Mouse (Mus musculus): Measurements from ENCODE around the gene Rpl10a.

Rpl10a gene

DNA sequence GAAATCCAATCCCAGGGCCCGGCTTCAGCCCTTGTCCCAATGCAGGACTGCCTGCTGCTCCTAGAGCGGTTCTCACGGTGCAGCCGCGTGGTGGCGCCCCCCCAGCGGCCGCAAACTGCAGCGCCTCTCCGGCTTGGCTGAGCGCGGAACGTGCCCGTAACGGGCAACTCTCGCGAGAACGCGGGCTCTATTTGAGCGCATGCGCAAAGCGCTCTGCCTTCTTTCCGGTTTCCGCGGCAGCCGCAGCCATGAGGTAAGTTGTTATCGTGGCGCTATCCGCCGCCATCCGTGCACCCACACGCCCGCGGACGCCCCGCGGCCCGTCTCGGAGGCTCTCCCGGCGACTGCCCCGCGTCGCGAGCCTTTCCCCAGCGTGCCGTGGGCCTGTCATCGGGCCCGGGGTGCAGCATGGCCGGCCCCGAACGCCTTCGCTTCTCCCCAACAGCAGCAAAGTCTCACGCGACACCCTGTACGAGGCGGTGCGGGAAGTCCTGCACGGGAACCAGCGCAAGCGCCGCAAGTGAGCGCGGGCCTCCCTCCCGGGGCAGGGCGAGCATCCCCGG, at the start of gene Rpl10a:
Rpl10a (plus strand) TSS at position 106 of the 563 bp plus-strand sequence.
- in situ Hi-C loops (cut with MboI): no loop called here

- in situ Hi-C loops (cut with MboI): no loop called here
Measured at GRCm38 (mm10) chr17:28279236-28279635, 49.0 kb upstream of the Rpl10a start.

GRCm38 (mm10) chr17:28279780-28280422, 48.4 kb upstream of the Rpl10a start:
- in situ Hi-C loops (cut with MboI): no loop called here

- in situ Hi-C loops (cut with MboI): no loop called here
Measured at GRCm38 (mm10) chr17:28280423-28280800, 47.9 kb upstream of the Rpl10a start.

- in situ Hi-C loops (cut with MboI): no loop called here
Measured at GRCm38 (mm10) chr17:28280831-28281377, 47.4 kb upstream of the Rpl10a start.

- in situ Hi-C loops (cut with MboI): no loop called here
Measured at GRCm38 (mm10) chr17:28281866-28282441, 46.3 kb upstream of the Rpl10a start.

DNA sequence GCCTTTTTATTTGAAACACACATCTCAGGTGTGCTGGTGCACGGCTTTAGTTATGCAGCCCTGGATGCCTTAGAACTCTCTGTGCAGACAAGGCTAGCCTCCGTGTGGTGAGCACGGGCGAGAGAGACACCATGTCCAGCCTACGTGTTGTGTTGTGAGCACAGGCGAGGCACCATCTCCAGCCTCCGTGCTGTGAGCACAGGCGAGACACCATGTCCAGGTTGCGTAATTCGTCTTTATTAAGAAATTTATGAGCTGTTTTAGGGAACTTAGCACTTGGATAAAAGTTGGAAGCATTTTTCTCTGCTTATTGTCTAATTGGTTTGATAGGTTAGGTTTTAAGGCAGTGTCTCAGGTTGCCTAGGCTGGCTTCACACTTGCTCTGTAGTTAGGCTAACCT, 45.1 kb upstream of the Rpl10a start:
- in situ Hi-C loops (cut with MboI): no loop called here

- in situ Hi-C loops (cut with MboI): no loop called here
Measured at GRCm38 (mm10) chr17:28286133-28286532, 42.1 kb upstream of the Rpl10a start.

- in situ Hi-C loops (cut with MboI): no loop called here
Measured at GRCm38 (mm10) chr17:28286964-28287363, 41.3 kb upstream of the Rpl10a start.

GRCm38 (mm10) chr17:28287578-28287977, 40.7 kb upstream of the Rpl10a start:
- in situ Hi-C loops (cut with MboI): no loop called here

GRCm38 (mm10) chr17:28287980-28288379, 40.3 kb upstream of the Rpl10a start:
- in situ Hi-C loops (cut with MboI): no loop called here

- in situ Hi-C loops (cut with MboI): no loop called here
Measured at GRCm38 (mm10) chr17:28290262-28290661, 38.0 kb upstream of the Rpl10a start.

DNA sequence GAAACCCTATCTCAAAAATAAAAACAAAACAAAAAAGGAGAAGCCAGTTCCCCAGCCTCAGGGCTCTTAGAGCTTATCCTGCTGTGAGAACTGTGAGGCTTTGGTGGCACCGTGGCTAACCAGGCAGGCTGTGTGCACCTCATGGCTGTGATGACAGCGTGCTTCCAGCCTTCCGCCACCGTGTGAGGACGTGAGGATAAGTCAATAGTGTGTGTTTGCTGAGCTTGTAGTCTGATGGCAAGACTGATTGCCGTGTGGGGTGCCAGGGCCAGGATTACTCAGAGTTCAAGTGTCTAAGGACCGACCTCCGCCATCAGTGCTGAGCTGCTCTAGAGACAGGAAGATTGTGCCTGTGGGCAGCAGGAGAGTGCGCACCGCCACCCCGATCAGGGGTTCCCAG, 37.6 kb upstream of the Rpl10a start:
- in situ Hi-C loops (cut with MboI): no loop called here

GRCm38 (mm10) chr17:28291346-28291745, 36.9 kb upstream of the Rpl10a start:
- in situ Hi-C loops (cut with MboI): no loop called here

- in situ Hi-C loops (cut with MboI): no loop called here
Measured at GRCm38 (mm10) chr17:28293716-28294115, 34.6 kb upstream of the Rpl10a start.

GRCm38 (mm10) chr17:28294449-28295333, 33.6 kb upstream of the Rpl10a start:
- in situ Hi-C loops (cut with MboI): no loop called here

- in situ Hi-C loops (cut with MboI): no loop called here
Measured at GRCm38 (mm10) chr17:28298888-28299287, 29.4 kb upstream of the Rpl10a start.

DNA sequence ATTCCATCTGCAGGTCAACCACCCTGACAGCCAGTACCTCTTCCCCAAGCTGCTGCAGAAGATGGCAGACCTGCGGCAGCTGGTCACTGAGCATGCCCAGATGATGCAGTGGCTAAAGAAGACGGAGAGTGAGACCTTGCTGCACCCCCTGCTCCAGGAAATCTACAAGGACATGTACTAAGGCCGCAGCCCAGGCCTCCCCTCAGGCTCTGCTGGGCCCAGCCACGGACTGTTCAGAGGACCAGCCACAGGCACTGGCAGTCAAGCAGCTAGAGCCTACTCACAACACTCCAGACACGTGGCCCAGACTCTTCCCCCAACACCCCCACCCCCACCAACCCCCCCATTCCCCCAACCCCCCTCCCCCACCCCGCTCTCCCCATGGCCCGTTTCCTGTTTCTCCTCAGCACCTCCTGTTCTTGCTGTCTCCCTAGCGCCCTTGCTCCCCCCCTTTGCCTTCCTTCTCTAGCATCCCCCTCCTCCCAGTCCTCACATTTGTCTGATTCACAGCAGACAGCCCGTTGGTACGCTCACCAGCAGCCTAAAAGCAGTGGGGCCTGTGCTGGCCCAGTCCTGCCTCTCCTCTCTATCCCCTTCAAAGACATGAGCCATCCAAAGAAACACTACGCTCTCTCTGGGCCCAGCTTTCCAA, 28.5 kb upstream of the Rpl10a start:
- in situ Hi-C loops (cut with MboI): no loop called here

DNA sequence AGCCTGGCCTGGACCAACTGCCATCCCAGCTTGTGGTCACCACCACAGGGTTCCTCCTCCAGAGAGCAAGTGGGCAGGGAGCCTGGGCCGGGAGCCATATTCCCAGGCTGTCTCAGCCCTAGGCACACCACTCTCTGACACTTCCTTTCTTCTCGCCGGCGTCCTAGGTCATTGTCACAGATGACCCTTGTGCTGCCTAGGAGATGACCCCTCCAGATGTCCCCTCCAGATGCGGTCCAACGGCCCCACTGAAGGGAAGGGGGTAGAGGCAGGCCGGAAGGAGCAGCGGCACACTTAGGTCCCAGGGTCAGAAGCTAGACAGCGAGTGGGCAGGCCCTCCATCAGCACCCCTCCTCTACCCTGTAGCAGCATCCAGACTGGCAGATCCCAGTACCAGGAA, 27.9 kb upstream of the Rpl10a start:
- in situ Hi-C loops (cut with MboI): no loop called here

- in situ Hi-C loops (cut with MboI): no loop called here
Measured at GRCm38 (mm10) chr17:28300850-28301249, 27.4 kb upstream of the Rpl10a start.

DNA sequence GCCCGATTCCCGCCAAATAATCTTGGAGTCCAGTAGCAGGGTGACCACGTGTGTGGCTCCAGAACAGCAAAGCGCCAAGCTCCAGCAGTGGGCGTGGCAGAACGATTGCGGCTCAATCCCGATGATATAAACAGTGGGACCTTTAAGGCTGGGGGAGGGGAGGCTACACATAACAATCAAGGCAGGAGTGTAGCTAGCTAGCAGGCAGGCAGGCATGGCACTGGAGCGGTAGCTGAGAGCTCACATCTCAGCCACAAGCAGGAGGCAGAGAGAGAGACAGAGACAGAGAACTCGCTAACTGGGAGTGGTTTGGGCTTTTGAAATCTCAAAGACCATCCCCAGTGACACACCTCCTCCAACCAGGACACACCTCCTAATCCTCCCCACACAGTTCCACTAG, 23.1 kb upstream of the Rpl10a start:
- in situ Hi-C loops (cut with MboI): loop anchor here (5.0 kb wide), 1 partner anchor 88 kb away; no protein-coding TSS in a partner anchor
